Mouse (Mus musculus) E14TG2a.4 (cell line): ENCODE measurements around the gene Atp8a2.

Source experiments
- H3K27me3 ChIP-seq: 2 replicates; pipeline ENCODE4 v1.6.1; 2014; ENCODE audit warnings: low read length, control low read depth; ENCODE audit not compliant: insufficient read depth
- H3K36me3 ChIP-seq: 2 replicates; pipeline ENCODE4 v1.6.1; 2014; ENCODE audit warnings: low read length, control low read depth; ENCODE audit not compliant: insufficient read depth
- H3K4me1 ChIP-seq: replicated peaks from 2 replicates; pipeline ENCODE4 v1.6.1; 2014; ENCODE audit warnings: low read depth, low read length, control low read depth
- H3K4me3 ChIP-seq: replicated peaks from 2 replicates; pipeline ENCODE4 v1.5.1; 2014; ENCODE audit warnings: mild to moderate bottlenecking, low read length
- H3K9me3 ChIP-seq: 2 replicates; pipeline ENCODE4 v1.6.1; 2014; ENCODE audit warnings: low read length, control low read depth
- CTCF ChIP-seq: conservative IDR thresholded peaks from 2 replicates; pipeline ENCODE4 v1.5.1; 2014; ENCODE audit warnings: low read length
- NANOG ChIP-seq: IDR thresholded peaks from 2 replicates; pipeline ENCODE4 v1.6.1; 2014; ENCODE audit warnings: borderline replicate concordance, low read length, mixed read lengths
- POU5F1 ChIP-seq: IDR thresholded peaks from 2 replicates; pipeline ENCODE4 v1.6.1; 2014; ENCODE audit warnings: low read length, borderline replicate concordance

Gene Atp8a2

DNA sequence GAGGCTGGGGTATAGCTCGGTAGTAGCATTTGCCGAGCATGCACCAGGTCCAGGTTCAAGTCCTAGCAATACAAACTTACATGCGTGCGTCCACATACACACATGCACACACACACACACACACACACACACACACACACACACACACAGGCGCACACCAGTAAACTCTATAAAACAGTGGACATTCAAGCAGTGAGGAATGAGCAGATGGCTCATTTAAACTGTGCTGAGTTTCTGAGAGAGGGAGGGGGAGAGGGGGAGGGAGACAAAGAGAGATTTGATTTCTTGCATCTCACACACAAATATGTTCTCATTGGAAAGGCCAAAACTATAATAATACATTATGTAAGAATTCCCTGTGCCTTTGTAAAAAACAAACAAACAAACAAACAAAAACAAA is 980 bp downstream of the Atp8a2 start:
- no peak for TF ChIP-seq NANOG
- TF ChIP-seq POU5F1, result no peak
- TF ChIP-seq CTCF, result no peak
- Histone ChIP-seq H3K27me3 (no peaks in the 10 kb centered on the region), H3K9me3 (no peaks in the 10 kb centered on the region), H3K36me3 (no peaks in the 10 kb centered on the region), H3K4me3 (no peak overlapping the region), H3K4me1 (no peaks in the 10 kb centered on the region)

DNA sequence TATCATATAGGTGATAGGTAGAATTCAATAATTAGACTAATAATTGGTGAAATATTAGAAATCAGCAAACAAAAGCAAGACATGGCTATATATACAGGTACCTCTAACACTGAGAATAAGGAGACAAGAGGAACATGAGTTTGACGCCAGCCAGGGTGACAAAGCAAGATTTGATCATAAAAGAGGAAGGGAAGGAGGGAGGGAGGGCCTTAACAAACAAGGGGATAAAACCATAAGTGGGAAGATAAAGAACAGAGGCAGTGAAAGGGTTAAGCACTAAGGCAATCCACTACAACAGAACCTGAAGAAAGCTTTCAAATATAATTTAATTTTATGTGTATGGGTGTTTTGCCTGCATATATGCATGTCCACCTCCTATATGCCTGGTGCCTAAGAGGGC is 2.4 kb downstream of the Atp8a2 start:
- TF ChIP-seq POU5F1, result no peak
- TF ChIP-seq CTCF, result no peak
- TF ChIP-seq NANOG, result no peak
- Histone ChIP-seq H3K36me3 (no peaks in the 10 kb centered on the region), H3K9me3 (no peaks in the 10 kb centered on the region), H3K27me3 (no peaks in the 10 kb centered on the region), H3K4me3 (no peak overlapping the region), H3K4me1 (no peaks in the 10 kb centered on the region)

DNA sequence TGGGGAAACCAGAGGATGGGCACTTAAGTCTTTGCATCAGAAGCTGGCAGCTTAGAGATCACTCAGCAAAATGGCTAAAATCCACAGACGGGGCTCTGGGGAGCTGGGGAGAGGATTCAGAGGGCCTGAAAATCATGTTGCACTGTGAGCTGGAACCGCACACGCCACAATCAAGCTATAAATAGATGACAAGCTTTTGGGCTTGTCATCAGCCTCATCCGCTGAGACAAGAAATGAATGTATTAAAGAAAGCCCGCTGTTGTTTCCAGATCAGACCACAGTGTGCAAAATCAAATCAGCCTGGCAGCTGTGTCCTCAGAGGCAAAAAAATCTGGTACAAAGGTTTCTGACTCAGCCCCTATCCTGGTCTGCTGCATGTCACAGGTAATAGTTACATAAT is 7.2 kb downstream of the Atp8a2 start:
- Histone ChIP-seq H3K27me3 (no peaks in the 10 kb centered on the region), H3K9me3 (no peaks in the 10 kb centered on the region), H3K4me1 (peaks cover 16% of the 10 kb centered on the region), H3K4me3 (no peak overlapping the region), H3K36me3 (no peaks in the 10 kb centered on the region)
- TF ChIP-seq CTCF (no peak), POU5F1 (no peak), NANOG (no peak)

DNA sequence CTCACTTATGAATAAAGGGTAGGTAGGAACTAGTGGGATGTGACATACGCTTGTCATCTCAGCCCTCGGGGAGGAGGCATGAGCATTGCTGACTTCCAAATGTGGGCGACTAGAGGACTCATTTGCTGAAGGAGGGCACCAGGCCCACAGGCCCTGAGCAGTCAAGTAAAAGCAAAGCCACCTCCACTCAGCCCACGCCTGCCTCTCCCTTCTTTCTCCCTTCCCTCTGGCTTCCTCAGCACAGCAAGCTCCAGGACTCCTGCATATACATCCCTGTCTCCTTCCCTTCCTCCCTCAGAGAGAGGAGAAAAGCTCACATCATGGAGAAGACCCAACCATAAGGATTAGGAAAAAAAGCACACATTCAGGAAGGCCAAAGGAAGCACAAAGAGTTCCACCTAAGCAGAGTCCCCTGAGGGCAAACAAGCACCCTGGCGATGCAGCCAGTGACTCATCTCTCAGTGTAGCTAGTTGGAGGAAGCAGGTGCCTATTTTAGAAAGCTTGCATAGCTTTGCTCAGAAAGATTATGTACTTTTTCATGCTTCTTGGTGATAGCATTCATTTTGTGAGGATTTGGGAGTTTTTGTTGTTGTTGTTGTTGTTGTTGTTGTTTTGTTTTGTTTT is 8.7 kb downstream of the Atp8a2 start:
- H3K4me1 ChIP-seq, result peaks cover 16% of the 10 kb centered on the region
- no peaks in the 10 kb centered on the region for H3K36me3 ChIP-seq
- no peaks in the 10 kb centered on the region for H3K9me3 ChIP-seq
- TF ChIP-seq CTCF, result no peak
- TF ChIP-seq NANOG, result no peak
- no peak for TF ChIP-seq POU5F1
- H3K27me3 ChIP-seq, result no peaks in the 10 kb centered on the region
- H3K4me3 ChIP-seq, result no peak overlapping the region

DNA sequence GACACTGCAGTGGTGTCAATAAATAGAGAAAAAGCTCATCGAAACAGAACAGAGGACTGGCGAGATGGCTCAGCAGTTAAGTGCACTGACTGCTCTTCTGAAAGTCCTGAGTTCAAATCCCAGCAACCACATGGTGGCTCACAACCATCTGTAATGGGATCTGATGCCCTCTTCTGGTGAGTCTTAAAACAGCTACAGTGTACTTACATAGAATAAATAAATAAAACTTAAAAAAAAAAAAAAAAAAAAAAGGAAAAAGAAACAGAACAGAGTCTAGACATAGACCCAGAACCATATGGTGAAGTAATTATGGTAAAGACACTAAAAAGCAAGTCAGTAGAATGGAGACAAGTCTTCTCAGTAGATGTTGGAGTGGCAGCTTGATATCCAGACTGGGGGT is 15.7 kb downstream of the Atp8a2 start:
- H3K9me3 ChIP-seq, result no peaks in the 10 kb centered on the region
- 0 out of 2 replicates have a peak, but pooled peaks have one; percentile 8 for TF ChIP-seq CTCF
- TF ChIP-seq NANOG, result no peak
- H3K4me1 ChIP-seq, result peaks cover 24% of the 10 kb centered on the region
- no peak overlapping the region for H3K4me3 ChIP-seq
- H3K27me3 ChIP-seq, result peaks cover 33% of the 10 kb centered on the region
- no peaks in the 10 kb centered on the region for H3K36me3 ChIP-seq

DNA sequence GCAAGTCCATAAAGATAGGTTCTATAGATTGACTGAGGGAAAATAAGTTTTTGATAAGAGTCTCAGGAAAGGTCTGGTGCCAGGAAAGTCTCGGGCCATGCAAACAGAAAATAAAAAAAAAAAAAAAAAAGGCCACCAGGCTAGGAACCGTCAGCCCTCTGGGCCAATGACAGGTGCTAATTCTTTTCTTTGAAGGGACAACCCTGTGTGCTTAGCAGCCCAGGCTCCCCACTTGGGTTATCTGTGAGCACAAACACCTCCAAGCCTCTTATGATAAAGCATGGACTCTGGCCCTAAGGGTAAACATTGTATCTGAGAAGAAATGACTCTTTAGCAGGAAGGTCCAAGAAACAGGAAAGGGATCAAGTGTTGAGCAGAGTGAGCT is 18.4 kb downstream of the Atp8a2 start:
- H3K4me3 ChIP-seq, result no peak overlapping the region
- no peaks in the 10 kb centered on the region for H3K9me3 ChIP-seq
- peaks cover 57% of the 10 kb centered on the region for H3K27me3 ChIP-seq
- H3K36me3 ChIP-seq, result no peaks in the 10 kb centered on the region
- TF ChIP-seq NANOG, result no peak
- TF ChIP-seq CTCF, result no peak
- TF ChIP-seq POU5F1, result no peak
- H3K4me1 ChIP-seq, result peaks cover 25% of the 10 kb centered on the region

DNA sequence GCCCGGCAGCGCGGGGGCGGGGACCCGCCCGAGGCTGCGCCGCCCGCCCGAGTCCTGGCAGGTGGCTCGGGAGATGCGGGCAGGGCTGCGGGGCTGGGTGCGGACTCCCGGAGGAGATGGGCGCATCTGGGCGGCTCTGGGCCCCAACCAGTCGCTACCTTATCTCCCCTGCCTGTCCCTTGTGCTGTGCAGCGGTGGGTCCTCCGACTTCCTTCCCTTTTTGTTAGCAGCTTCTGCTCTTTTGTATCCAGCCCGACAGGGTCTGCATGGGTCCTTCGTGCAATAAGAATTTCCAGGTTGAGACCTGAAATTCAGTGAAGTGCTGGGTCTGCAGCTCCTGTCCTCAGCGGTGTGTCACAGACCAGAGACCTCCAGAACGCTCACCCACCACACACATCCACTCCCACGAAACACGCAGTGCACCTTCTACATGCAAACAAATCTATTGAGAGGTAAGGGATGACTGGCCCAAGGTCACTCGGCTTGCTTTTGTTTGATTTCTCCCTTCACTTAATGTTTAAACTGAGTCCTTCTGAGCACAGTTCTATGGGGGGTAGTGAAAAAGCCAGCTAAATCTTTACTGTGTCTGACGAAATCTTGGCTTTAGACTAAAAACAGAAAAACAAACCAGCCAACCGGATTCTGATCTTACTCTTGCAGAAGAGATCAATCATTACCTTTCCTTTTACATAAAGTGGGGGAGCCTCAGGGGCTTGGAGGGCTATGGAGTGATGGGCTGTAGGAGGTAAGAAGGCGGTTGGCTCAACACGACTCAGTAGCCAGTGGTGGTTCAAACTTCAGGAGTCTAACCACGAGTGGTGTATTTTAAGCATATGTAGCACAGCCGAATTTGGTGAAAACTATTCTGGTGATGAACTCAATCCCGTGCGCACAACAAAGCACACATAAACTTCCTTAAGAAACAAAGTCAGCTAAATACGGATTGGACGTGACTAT is 19.1 kb downstream of the Atp8a2 start:
- peaks cover 59% of the 10 kb centered on the region for H3K27me3 ChIP-seq
- H3K4me3 ChIP-seq, result peak overlapping the region; percentile 87
- TF ChIP-seq POU5F1 (no peak), CTCF (no peak), NANOG (no peak)

DNA sequence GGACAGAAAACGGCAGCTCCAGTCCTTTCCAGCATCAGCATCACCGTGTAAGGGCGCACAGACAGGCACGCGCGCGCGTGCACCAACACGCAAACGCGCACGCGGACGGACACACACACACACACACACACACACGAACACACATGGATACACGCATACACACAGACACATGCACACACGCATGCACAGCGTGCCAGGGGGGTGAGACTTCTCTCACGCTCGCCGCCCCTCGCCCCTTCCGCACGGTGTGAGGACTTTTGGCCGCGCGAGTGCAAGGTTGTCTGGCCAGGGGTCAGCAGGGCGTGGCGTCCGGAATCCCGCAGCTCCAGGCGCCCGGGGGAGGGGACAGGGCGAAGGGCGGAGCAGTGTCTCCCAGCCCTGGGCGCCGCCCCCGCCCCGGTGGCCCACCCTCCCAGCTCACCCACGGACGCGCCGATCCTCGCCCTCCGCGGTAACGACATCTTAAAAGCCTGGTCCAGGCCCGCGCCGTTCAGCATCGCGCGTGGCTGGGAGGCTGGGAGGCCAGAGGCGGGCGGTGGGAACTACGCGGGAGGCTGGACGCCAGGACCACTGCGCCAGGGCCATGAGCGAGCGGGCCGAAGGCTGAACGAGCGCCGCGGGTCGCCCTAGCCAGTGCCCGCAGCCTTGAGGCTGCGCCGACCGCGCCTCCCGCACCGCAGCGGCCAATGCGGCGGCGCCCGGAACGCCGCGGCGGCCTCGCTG is 19.9 kb downstream of the Atp8a2 start:
- Histone ChIP-seq H3K4me1 (peaks cover 19% of the 10 kb centered on the region), H3K4me3 (peak overlapping the region; percentile 87), H3K27me3 (peaks cover 63% of the 10 kb centered on the region), H3K9me3 (no peaks in the 10 kb centered on the region), H3K36me3 (no peaks in the 10 kb centered on the region)
- TF ChIP-seq POU5F1 (no peak), NANOG (no peak), CTCF (no peak)

More for the DNA sequence above, 19.1 kb downstream of the Atp8a2 start:
- no peaks in the 10 kb centered on the region for H3K9me3 ChIP-seq
- no peaks in the 10 kb centered on the region for H3K36me3 ChIP-seq
- H3K4me1 ChIP-seq, result peaks cover 25% of the 10 kb centered on the region
